Mouse (Mus musculus) thymus, adult 2 months (tissue): ENCODE measurements around the gene Syngr1.

Experiments used
- CTCF ChIP-seq: fragments of 200-500 bp; IDR thresholded peaks from 2 replicates; pipeline ENCODE4 v1.5.1; 2012; ENCODE audit warnings: mild to moderate bottlenecking, control low read depth, low read length, moderate library complexity, borderline replicate concordance; ENCODE audit not compliant: control insufficient read depth, poor library complexity, insufficient read depth; ENCODE audit errors: extremely low read depth
- POLR2A ChIP-seq: fragments of 200-500 bp; IDR thresholded peaks from 2 replicates; pipeline ENCODE4 v1.6.1; 2012; ENCODE audit warnings: mild to moderate bottlenecking, low read length, control low read depth, moderate library complexity; ENCODE audit not compliant: control insufficient read depth, poor library complexity, insufficient read depth; ENCODE audit errors: extremely low read depth

DNA sequence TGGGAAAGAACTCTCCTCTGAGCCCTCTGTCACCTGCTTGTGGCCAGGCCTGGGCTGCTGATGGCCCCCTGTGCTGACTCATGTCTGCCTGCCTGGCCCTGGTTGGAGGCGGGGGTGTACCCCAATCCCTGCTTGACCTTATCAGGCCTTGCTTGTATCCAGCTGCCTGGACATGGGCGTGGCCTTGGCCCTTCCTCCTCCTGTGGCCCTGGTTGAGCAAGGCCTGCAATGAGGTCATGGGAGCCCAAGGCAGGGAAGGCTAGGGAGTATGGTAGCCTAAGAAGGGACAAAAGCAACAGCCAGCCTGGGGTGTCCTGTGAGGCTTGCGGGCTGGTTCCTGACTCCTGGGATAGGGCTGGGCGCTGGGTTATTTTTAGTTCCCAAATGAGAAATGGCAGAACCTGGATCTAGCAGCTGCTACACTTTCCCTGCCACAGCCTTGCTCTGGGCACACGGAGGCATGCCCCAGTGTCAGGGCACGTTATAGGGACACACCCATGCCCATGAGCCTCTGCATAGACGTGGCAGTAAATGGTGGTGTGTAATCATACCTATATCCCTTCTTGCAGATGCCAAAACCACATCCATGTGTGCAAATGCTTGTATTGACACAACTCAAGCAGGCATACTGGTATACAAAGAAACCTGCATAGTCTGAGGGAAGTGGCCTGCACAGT lies 37.0 kb upstream of the Syngr1 start:
- TF ChIP-seq CTCF (no peak), POLR2A (no peak)
